Mouse (Mus musculus) liver, postnatal 0 days (tissue): ENCODE results near the gene Tmem174.

Source experiments
- CTCF ChIP-seq: sonication (generic); IDR thresholded peaks from 2 replicates; pipeline ENCODE4 v1.5.1; 2016; ENCODE audit warnings: antibody characterized with exemption, low read depth
- EP300 ChIP-seq: IDR thresholded peaks from 2 replicates; pipeline ENCODE4 v1.6.1; 2016; ENCODE audit warnings: antibody characterized with exemption, low read depth, mild to moderate bottlenecking

- TF ChIP-seq CTCF (no peak), EP300 (no peak)
Measured at GRCm38 (mm10) chr13:98638507-98639166, 1.4 kb upstream of the Tmem174 start.
